Mouse (Mus musculus) olfactory bulb, adult 2 months (tissue): ENCODE results near the gene Inpp5a. TPM values are rescaled to one million over a fixed set of nuclear protein-coding genes. Genes with fewer than 3 reads are reported as not detected.

ENCODE experiments used
- H3K27ac ChIP-seq: fragments of 200-500 bp; 2 replicates; pipeline ENCODE4 v1.5.1; 2012; ENCODE audit warnings: low read depth, low read length; ENCODE audit not compliant: insufficient read depth
- H3K4me1 ChIP-seq: fragments of 200-500 bp; 2 replicates; pipeline ENCODE4 v1.6.1; 2012; ENCODE audit warnings: low read length; ENCODE audit not compliant: control insufficient read depth, insufficient read depth
- H3K4me3 ChIP-seq: fragments of 200-500 bp; 2 replicates; pipeline ENCODE4 v1.5.1; 2012; ENCODE audit warnings: mild to moderate bottlenecking, low read depth, low read length, moderate library complexity; ENCODE audit not compliant: insufficient read depth
- CTCF ChIP-seq: fragments of 200-500 bp; IDR thresholded peaks from 2 replicates; pipeline ENCODE4 v1.5.1; 2012; ENCODE audit warnings: low read depth, mild to moderate bottlenecking, low read length, moderate library complexity; ENCODE audit not compliant: insufficient read depth
- POLR2A ChIP-seq: fragments of 200-500 bp; IDR thresholded peaks from 2 replicates; pipeline ENCODE4 v1.6.1; 2012; ENCODE audit warnings: mild to moderate bottlenecking, low read depth, low read length, moderate library complexity; ENCODE audit not compliant: insufficient read depth
- WGBS: fragments of 180-500 bp; shearing (Covaris S2); methylation state at CpG from one replicate; pipeline ENCODE4 v1.1.7; 2018; 5-methylcytosine and 5-hydroxymethylcytosine counted together
- polyA plus RNA-seq: library from polyadenylated mRNA; stranded (reverse); fragments of >200 nt; gene quantifications from 2 replicates; pipeline ENCODE4 v1.2.4, GENCODE M21; 2012; ENCODE audit warnings: low replicate concordance; ENCODE audit not compliant: missing spikeins, insufficient read depth, insufficient read length

Gene Inpp5a
- polyA plus RNA-seq, 1 experiment: not detected

DNA sequence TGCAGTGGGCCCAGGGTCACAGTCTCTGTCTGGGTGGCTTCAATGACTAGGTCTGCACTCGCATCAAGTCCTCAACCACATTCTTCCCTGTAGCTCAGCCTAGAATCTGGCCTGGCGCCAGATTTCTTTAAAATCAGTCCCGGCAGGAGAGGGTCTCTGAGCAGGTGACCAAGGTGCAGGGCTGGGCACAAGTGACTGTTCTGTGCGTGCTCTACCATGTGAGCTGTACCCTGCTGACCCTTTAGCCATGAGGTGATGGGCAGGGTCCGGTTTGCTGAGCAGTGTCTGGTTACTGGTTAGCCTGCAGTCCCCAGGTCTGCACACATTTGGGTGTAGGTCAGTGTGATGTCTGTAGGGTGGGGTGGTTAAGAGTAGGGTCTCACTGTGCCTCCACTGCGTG is 106.9 kb downstream of the Inpp5a start:
- no peak for TF ChIP-seq POLR2A
- TF ChIP-seq CTCF: no peak
- Histone ChIP-seq H3K4me3 (no peak overlapping the region), H3K4me1 (no peaks in the 10 kb centered on the region; the same call in 1 of the 2 replicates), H3K27ac (no peak overlapping the region)
- WGBS: 86% methylated on average over 6 of the region's 6 CpGs

DNA sequence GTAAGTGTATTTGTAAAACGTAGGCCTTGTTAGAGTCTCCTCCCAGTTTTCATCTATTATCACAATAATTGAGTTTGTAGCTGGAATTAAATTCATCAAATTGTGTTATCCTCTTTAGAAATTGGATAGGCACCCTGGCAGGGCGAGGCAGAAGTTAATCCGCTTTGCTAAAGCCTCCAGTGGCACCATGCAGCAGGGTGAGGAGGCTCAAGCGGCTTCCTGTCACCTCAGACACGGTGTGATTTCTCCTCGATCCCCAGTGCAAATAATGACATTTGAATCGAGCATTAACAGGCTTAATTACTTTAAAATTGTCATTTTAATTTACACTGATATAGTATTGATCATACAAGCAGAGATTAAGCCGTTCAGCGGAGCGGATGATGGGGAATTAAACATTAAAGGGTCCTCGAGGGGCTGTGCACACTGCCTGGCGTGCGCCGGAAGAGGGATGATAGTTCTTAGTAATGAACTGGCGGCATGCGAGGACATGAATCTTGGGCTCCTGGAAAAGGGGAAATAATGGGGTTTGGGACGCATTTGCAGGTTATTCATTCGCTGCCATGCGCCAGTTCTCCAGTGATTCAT is 109.2 kb downstream of the Inpp5a start:
- Histone ChIP-seq H3K27ac (no peak overlapping the region), H3K4me1 (no peaks in the 10 kb centered on the region; the same call in 1 of the 2 replicates), H3K4me3 (no peak overlapping the region)
- 67% methylated on average over 19 of the region's 19 CpGs for WGBS
- no peak for TF ChIP-seq POLR2A
- no peak for TF ChIP-seq CTCF

DNA sequence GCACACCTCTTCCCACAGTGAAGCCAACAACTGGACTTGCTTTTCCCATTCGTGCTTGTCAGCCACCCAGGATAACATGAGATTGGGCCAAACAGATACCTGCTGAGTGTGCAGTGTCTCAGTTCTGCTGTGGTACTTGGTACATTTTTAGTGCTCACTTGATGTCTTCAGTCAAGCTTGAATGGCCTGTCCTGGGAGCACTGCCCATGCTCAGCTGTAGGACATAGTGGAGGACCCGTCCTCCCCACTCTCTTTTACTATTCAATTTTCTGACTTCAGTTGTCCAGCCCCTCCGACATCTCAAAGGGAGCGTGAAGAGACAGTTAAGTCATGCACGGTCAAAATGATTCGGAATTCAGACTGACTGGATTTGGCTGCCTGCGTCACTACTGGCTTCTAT is 115.2 kb downstream of the Inpp5a start:
- 86% methylated on average over 7 of the region's 7 CpGs for WGBS
- Histone ChIP-seq H3K4me3 (no peak overlapping the region), H3K27ac (no peak overlapping the region), H3K4me1 (peaks cover 7% of the 10 kb centered on the region)
- TF ChIP-seq POLR2A (no peak), CTCF (no peak)

DNA sequence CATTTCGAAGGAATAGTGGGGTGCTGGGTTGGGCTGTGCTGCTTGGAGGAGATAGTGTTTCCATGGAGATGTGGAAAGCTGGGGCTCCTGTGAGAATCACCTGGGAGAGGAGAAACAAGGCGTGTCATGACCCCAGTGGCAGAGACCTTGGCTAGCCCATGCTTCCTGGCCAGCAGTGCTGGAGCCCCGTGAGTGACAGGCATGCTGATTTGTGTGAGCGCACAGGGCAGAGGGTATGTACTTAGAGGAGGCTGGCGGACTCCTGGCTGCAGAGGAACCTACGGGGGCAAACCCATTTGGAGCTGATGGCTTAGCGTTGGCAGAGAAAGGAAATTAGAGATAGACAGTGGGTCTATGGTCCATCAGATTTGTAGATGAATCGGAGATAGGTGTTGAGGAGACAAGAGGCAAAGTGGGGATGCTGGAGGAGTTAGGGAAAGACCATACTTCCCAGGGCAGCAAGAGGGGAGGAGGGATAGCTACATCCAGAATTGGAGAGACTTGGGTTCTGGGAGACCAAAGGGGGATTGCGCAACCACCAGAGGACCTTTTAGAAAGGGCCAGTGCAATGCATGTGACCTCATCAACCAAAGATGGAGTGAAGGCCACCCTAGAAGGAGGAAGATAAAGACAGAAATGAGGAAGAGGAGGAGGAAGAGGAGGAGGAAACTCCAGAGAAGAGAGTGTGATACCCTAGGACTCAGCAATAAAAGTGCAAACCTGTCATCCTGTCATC is 117.9 kb downstream of the Inpp5a start:
- H3K4me1 ChIP-seq: peaks cover 7% of the 10 kb centered on the region
- TF ChIP-seq CTCF (no peak), POLR2A (no peak)
- no peak overlapping the region for H3K27ac ChIP-seq
- no peak overlapping the region for H3K4me3 ChIP-seq
- 88% methylated on average over 9 of the region's 9 CpGs for WGBS

DNA sequence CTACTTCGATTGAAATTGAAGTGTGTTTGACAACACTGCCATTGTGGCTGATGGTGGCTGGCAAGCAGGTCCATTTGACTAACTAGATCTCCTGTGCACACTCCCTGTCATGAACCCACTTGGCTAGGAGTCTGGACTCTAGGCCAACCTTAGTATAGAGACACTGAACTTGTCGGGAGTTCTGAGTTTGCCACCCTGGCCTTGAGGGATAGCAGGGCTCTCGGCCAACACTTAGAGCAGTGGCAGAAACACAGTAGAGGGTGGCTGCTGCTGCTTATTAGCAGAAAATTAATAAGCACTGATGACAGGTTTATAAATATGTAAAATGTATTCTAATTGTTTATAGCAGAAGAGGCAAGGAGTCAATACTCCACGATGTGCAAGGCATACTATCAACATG is 120.0 kb downstream of the Inpp5a start:
- 66% methylated on average over 4 of the region's 4 CpGs for WGBS
- H3K27ac ChIP-seq: no peak overlapping the region
- H3K4me3 ChIP-seq: no peak overlapping the region
- TF ChIP-seq CTCF (no peak), POLR2A (no peak)
- H3K4me1 ChIP-seq: peaks cover 7% of the 10 kb centered on the region

DNA sequence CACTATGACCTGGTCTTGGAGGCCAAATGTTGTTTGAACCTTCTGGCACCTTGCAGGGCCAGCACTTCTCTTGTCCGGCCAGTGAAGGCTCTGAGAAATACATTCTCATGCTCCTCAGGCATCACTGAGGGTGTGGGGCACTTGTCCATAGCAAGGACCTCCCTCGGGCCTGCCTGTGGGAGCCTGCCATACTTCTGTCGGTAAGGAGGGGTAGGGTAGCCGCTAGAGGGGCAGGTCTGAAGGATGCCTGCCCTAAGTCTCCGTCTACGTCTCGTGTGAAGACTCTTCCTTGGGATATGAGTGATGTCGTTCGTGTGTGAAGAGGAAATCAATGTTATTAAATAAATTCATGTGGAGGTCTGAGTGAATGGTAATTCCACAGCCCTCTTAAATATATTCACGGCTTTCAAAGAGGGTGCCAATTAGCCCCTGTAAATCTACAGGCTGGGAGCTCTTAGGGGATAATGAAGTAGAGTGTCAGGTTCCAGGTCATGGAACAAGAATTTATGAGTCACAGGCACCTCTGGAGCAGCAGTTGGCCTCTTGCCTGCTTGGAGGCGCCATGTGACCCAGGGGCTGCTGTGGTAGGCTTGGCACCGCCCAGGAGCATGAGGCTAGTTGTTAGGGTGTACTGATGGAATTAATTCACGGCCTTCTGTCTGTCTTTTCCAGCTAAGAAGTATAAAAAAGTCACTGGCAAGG is 127.2 kb downstream of the Inpp5a start:
- no peak overlapping the region for H3K27ac ChIP-seq
- no peak overlapping the region for H3K4me3 ChIP-seq
- peaks cover 4% of the 10 kb centered on the region for H3K4me1 ChIP-seq
- no peak for TF ChIP-seq CTCF
- WGBS: 55% methylated on average over 13 of the region's 13 CpGs

DNA sequence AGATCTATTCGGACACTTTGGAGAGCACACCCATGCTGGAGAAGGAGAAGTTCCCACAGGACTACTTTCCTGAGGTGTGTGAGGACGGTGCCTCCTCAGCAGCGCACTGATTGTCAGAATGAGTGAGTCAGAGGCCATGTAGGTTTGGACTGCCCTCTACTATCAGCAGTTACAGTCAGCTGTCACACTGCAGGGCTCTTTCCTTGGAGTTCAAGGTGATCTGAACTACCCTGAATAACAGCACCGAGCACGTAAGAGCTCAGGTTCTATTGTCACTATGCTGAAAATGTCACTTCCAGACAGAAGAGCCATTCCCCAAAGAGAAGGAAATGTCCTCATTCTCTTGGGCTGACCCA is 127.7 kb downstream of the Inpp5a start:
- WGBS: 82% methylated on average over 5 of the region's 5 CpGs
- TF ChIP-seq CTCF (no peak), POLR2A (no peak)
- Histone ChIP-seq H3K4me1 (peaks cover 4% of the 10 kb centered on the region), H3K4me3 (no peak overlapping the region), H3K27ac (no peak overlapping the region)

DNA sequence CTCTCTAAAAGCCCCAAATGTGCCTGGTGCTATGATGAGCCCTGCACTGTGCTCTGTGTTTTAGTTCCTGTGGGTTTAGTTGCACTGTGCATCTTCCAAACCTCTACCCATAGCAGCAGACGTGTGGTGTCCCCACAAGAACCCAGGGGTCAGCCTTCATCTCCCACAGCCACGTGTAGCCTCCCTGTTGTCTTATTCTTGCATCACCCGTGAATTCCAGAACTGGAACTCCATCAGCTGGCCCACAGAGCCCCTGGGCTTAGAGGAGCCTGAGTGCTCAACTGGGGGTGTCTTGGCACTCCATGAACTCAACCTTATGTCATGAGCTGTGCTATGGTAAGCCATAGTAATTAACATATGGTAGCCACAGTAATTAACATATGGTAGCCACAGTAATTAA is 129.4 kb downstream of the Inpp5a start:
- no peak for TF ChIP-seq POLR2A
- WGBS: 81% methylated on average over 3 of the region's 3 CpGs
- H3K4me1 ChIP-seq: peaks cover 4% of the 10 kb centered on the region
- H3K4me3 ChIP-seq: no peak overlapping the region
- no peak overlapping the region for H3K27ac ChIP-seq

DNA sequence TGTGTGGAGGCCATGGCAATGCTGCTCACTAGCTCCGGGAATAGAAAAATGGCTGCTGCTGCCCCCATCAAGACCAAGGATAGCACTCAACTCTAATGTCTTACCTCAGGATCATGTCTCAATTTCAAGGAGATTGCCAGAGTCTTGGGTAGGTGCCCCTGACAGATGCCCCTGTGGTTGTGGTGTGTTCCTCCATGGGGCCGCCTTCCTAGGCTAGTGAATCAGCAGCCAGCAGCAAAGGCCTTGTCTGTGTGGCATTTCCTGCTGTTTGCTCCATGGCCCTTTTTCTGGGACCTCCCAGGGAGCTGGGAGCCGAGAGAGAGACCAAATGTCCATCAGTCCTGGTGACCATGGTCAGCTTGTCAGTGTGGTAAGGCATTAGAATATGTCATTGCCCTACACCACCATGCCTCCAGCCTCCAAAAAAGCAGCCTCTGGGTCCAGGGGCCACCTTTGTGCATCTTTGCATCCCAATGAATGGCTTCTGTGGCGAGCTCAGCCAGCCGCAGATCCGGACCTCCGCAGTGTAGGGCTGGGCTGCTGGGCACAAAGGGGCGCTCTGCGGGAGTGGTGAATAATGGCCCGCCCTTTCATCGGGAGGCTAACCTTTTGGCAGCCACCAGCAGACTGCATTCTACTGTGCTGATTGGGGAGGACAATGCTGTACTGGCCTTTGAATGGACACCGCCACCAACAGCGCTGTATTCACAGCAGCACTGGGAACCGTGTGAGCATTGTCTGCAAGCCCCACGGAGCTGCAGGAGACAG is 139.6 kb downstream of the Inpp5a start:
- Histone ChIP-seq H3K4me3 (no peak overlapping the region), H3K4me1 (peaks cover 12% of the 10 kb centered on the region), H3K27ac (no peak overlapping the region)
- TF ChIP-seq POLR2A (no peak), CTCF (no peak)
- 52% methylated on average over 15 of the region's 15 CpGs for WGBS
